Mouse (Mus musculus): ENCODE data around the gene Lipn. TPM values are rescaled to one million over a fixed set of nuclear protein-coding genes. Genes with fewer than 3 reads are reported as not detected.

The Lipn gene
- not detected for total RNA-seq (2023)

DNA sequence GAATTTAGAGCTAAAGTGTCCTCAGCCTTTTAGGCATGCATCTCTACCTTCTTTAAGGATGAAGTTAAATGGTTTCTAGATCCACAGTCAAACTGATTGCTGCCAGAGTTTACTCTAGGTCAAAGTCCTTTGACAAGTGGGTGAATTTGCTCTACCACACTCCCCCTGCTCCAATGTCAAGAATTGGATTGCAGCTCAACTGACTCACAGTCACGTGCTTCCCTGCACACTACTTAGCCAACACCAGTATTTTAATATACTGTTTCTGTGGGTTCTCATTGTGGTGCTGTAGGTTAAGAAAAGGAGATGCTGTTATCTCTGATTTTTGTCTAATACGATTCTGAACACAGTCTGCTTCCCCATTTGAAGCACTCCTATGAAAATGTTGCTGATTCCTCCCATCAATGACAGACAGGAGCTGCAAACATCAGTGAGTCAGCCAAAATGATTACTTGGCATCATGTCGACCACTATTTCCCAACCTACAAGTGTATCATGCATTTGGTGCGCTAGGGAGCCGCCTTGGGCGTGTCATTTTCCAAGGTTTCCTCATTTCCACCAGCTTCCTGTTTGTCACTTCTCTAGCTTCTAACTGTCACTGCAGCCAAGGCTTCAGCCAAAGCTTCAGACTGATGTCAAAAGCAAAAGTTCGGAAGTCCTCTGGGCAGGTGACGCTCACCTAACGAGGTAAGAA lies at the start of gene Lipn:
Gene Lipn, plus strand, starts transcription at position 580 of the 694 bp plus-strand sequence.

GRCm38 (mm10) chr19:34100633-34101032 lies 33.5 kb downstream of the Lipn start, which contains the start of gene Lipm:
Lipm (plus strand) TSS chr19:34100933.

Other genes with a start within 250 kb of the Lipn start
- gene Lipf, start 106.2 kb upstream of the Lipn start, total RNA-seq (2023) = not detected
- gene Lipk, start 59.1 kb upstream of the Lipn start, total RNA-seq (2023) = not detected
- not detected for gene Lipm, start 33.6 kb downstream of the Lipn start, total RNA-seq (2023)
- gene Ankrd22, start 98.7 kb downstream of the Lipn start, total RNA-seq (2023) = not detected
- gene Stambpl1, start 124.9 kb downstream of the Lipn start, total RNA-seq (2023) = 63.8 TPM
- gene Acta2, start 188.2 kb downstream of the Lipn start, total RNA-seq (2023) = 0.26 TPM
- 16.5 TPM for gene Fas, start 223.3 kb downstream of the Lipn start, total RNA-seq (2023)

Data from CD4-positive naive resting alpha-beta T cell, adult 76 days (primary cell).